Mouse (Mus musculus): ENCODE data around the gene Mcfd2.
"Not testable (repeated sequence)": the region's sequence is repeated elsewhere in the genome, so short reads cannot be mapped to it uniquely, and the experiment has no call there.

Gene Mcfd2

GRCm38 (mm10) chr17:87265792-87266186 is at the start of gene Mcfd2:
Gene Mcfd2 (minus strand): TSS chr17:87265935.
- DNase-seq = peak; percentile 93

GRCm38 (mm10) chr17:87315021-87315531 is 49.3 kb upstream of the Mcfd2 start:
- peak; percentile 95 for DNase-seq

DNA sequence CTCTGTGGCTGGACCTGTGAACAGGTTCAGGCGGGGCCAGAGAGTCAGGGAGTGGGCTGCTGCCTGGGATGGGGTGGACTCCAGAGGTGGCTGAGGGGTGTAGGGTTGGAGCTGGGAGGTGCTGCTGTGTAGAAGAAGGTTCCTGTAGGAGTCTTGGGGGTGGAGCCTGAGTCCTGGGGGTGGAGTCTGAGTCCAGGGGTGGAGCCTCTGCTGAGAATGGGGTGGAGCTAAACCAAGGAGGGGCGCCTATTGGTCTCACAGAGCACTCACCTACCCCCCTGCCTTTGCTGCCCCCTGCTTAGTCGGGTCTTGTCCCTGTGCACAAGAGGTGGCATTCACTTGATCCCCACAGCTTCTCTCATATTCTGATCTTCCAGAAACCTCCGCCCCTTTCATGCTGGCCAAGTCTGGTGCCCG is 48.8 kb upstream of the Mcfd2 start:
- peak; percentile 56 for DNase-seq

- DNase-seq = no peak
Observed at GRCm38 (mm10) chr17:87314121-87314520, 48.4 kb upstream of the Mcfd2 start.

GRCm38 (mm10) chr17:87312924-87313870 is 47.5 kb upstream of the Mcfd2 start:
- no peak for DNase-seq

- no peak for DNase-seq
Observed at GRCm38 (mm10) chr17:87312351-87312750, 46.6 kb upstream of the Mcfd2 start.

- no peak for DNase-seq
Observed at GRCm38 (mm10) chr17:87310497-87310896, 44.8 kb upstream of the Mcfd2 start.

DNA sequence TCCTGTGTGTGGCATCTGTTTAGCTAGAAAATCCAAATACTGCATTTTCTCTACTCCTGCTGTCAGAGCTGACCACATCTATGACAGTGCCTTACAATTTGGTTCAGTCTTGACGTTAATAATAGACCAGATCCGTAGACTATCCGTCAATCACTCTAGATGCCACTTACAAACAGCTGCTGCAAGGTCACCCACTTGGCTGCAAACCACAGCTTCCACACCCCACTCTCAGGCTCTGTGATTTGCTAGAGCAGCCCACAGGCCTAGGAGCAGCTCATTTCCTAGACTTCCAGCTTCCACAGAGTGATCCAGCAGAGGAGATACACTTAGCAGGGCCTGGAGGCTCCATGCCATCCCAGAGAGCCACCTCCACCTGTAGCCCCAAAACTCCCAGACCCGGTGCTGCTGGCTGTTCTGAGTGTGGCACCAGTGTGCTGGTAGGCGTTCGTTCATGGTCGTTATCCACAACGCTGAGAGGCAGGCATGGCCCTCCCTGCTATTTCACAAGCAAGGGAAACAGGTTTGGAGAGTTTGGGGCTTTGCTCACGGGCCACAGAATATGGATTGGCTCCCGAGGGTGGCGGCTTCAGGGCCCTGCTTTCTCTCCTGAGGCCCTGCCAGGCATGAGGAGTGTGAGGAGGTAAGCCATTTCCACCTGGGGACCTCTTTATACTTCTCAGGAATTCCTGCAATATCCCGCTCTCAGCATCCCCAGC is 43.5 kb upstream of the Mcfd2 start:
- DNase-seq = no peak

- DNase-seq = peak; percentile 36
Observed at GRCm38 (mm10) chr17:87306746-87307145, 41.0 kb upstream of the Mcfd2 start.

DNA sequence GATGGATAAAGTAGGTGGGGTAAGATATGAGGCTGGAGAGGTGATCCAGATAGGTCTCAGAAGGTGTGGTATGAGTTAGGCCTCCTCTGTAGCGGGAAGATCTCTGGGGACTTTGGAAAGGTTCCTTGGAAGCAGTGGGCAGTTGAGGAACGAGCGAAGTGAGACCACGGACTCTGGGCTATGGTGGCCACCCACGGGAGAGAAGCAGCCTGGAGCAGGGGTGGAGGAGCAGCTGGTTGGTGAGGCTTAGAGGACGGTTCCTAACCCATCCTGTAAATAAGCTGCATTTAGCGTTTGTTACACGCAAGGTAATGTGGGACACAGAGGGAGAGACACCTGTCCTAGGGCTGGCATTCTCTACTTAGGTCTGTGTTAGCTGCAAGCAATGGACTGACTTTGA is 39.3 kb upstream of the Mcfd2 start:
- no peak for DNase-seq

GRCm38 (mm10) chr17:87304151-87304894 is 38.6 kb upstream of the Mcfd2 start:
- DNase-seq = no peak

GRCm38 (mm10) chr17:87302014-87302794 is 36.5 kb upstream of the Mcfd2 start:
- no peak for DNase-seq

DNA sequence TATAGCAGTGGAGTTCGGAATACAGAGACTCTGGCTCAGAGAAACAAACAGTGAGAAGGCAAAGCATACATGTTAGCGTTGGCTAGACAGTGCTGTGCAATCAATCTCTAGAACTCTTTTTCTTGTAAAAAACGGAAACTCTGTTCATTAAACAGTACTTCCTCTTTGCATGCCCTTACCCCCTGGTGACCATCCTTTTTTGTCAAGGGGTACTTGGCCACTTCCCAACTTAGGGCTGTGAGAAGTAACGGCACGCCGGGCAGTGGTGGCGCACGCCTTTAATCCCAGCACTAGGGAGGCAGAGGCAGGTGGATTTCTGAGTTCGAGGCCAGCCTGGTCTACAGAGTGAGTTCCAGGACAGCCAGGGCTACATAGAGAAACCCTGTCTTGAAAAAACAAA is 35.9 kb upstream of the Mcfd2 start:
- not testable (repeated sequence) for DNase-seq

DNA sequence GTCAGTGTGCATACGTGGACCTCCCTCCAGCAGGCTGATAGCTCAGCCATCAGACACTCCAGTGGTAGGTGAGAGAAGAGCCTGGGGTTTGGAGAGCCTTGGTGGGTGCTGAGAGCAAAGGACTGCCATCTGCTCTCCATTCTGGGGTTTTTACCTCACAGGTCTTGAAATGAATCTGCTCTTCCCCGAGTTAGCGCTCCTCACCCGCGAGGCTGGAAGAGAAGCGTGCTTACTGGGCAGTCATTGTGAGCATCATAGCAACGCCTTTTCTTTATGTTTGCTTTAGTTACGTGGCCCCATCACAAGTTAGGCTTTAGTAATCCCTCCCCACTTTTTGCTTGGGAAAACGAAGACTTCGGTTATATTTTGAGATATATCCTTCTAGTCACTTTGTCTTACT is 34.6 kb upstream of the Mcfd2 start:
- no peak for DNase-seq

DNA sequence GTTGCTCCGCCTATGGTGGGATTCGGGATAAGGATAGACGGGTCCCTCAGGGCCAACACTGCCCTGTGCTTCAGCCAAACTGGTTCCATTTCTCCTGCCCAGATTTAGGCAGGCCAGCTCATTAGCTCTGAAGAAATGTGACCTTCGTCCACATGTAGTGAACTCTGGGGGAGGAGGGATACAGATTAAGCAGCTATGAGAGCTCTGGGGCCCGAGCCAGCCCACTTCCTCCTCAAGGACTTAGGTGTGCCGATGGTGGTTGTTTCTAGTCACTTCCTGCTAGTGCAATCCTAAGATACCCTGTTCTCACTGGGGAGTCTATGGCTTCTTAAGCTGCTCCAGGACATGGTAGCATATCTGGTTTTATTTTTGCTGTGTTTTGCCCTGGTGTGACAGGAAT is 33.2 kb upstream of the Mcfd2 start:
- DNase-seq = peak; percentile 61

DNA sequence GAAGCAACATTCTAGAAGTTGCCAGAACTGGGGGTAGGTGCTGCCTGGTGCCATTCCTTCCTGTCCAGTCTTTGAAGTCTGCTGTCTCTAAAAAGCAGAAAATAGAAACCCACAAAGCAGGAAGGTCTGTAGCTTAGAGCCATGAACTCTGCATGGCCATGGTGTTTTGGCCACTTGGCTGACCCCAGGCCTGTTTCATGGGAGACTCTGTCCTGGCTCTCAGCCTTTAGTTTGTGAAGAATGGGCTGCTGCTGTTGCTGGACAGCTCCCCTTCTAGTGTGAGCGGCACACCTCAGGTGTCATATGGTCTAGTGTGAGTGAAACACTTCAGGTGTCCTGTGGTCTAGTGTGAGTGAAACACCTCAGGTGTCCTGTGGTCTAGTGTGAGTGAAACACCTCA is 31.0 kb upstream of the Mcfd2 start:
- not testable (repeated sequence) for DNase-seq

GRCm38 (mm10) chr17:87295738-87296137 is 30.0 kb upstream of the Mcfd2 start:
- no peak for DNase-seq

- DNase-seq = no peak
Observed at GRCm38 (mm10) chr17:87293125-87293524, 27.4 kb upstream of the Mcfd2 start.

GRCm38 (mm10) chr17:87291782-87292181 is 26.0 kb upstream of the Mcfd2 start:
- no peak for DNase-seq

DNA sequence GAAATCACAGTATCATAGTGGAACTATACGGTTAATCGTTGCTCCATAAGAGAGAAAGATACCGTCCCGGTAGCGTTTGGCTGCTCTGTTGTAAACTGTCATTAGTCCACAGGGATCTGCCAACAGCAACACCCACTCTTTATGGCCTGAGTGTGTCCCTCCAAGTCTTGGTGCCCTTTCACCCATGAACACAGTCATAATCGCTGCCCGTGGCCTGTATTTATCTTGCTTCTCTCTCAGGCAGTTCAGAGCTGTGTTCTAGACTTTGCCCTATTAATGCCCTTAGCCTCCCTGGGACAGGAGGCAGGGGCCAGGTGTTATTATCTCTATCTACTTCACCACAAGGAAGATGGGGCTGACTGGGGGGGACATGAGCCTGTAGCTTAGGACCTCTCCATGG is 25.3 kb upstream of the Mcfd2 start:
- DNase-seq = no peak

DNA sequence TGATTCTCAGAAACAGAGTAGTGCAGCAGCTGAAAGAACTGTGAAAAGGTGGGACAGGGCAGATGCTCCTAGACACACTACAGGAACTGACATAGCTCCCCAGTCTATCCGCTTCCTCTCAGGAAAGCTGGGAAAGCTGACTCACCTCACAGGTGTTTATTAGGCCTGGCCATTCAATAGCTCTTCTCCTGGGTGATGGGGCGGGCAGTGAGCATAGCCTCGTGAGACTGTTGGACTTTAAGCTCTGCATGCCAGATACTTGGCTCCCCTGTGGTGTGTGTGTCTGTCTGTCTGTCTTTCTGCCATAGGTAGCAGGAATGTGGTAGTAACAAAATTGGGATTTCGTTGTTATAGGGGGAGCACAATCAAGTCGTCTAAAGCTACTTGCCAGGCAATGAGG is 23.6 kb upstream of the Mcfd2 start:
- no peak for DNase-seq

DNA sequence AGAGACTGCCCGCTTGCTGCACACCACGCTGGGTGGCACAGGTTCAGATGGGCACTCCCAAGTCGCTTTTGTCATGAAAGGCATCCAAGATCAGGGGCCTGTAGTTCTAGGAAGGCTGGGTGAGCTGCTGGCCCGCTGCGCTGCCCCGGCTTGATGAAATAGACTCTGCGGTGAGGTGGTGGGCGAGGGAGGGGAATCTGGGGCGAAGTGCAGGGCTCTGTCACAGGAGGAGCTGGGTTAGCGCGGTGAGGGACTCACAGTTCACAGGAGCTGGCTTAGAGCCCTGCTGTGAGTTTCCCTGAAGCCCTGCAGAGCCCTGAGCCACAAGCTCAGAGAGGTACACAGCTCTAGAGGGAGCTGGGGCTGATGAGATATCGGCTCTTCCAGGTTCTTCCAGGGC is 22.4 kb upstream of the Mcfd2 start:
- no peak for DNase-seq

All from thymus, postnatal 14 days (tissue).